Mouse (Mus musculus) left cerebral cortex, adult 18-20 months (tissue): ENCODE measurements around the gene Nup214. TPM values are rescaled to one million over a fixed set of nuclear protein-coding genes. Genes with fewer than 3 reads are reported as not detected.

Experiments
- DNase-seq, 2 experiments: peaks; one replicate each; pipeline ENCODE4 v3.0.0; 2021 to 2022; ENCODE audit warnings: low spot score in 2 of 2, mixed read lengths in 1 of 2
- long read RNA-seq, 2 experiments: library from polyadenylated mRNA; stranded (forward); transcript quantifications; one replicate each; pipeline ENCODE4 v2.0.0; 2021
- total RNA-seq, 2 experiments: library from RNA; stranded (reverse); gene quantifications; 2 replicates each; pipeline ENCODE4 v1.2.3; 2021

The Nup214 gene
- 10 to 100 TPM; 54.4 to 56.3 TPM for total RNA-seq
- long read RNA-seq, experiment 1, partial matches to known transcripts, result 10 of 25 reads
- long read RNA-seq, experiment 1, other reads (novel, unspliced or antisense), result 14 of 25 reads
- long read RNA-seq, experiment 2, partial matches to known transcripts, result 2 of 8 reads
- long read RNA-seq, experiment 2, other reads (novel, unspliced or antisense), result 2 of 8 reads

GRCm38 (mm10) chr2:31974141-31974808, at the start of gene Nup214:
TSS of gene Nup214 (plus strand) at chr2:31974436.
- DNase-seq, result peak; percentile 100

- no peak for DNase-seq
Measured at GRCm38 (mm10) chr2:31924811-31925210, 49.4 kb upstream of the Nup214 start.

DNA sequence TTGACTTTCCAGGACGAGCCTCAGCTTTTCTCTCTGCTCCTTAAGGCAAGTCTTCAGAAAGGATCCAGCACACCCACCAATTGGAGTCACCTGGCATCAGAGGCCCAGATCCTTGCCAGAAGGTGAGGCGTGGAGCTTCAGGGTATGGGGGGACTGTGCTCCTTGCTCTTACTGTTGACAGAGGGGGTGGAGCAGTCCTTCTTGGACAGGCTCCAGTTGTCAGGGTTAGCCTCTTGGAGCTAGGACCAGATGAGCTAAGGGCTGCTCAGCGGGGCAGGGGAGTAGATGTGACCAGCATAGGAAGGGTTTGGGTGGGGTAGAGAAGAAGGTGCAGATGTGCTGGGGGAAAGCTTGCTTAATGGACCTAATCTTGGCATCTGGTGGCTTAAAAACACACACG, 48.3 kb upstream of the Nup214 start:
- no peak for DNase-seq

DNA sequence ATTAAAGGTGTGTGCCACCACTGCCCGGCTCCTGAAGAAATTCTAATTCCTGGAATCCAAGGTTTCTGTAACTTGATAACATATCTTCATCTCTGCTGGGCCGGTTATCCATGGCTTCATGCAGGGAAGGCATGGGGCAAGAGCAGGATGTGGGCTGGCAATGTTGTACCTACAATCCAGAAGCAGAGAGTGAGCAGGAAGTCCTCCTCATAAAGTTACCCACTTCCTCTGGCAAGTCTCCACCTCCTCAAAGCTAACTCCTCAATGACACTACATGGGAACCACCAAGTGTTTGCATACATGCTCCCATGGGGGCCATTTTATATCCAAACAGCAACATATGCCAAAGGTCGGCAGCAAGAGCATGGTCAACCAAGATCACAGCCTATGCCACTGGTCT, 44.6 kb upstream of the Nup214 start:
- DNase-seq, result no peak

DNA sequence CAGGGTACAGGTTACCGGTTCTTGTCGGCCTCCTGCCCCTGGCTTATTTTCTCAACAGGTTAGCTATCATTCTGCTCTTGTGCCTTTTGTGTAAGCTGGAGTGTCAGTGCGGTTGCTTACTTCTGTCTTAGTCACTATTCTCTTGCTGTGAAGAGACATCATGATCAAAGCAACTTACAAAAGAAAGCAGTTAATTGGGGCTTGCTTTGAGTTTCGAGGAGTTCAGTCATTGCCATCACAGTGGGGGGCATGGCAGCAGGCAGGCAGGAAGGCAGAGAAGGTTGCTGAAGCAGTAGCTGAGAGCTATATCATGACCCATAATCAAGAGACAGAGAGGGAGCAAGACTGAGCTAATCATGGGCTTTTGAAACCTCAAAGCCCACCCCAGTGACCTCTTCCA, 39.7 kb upstream of the Nup214 start:
- DNase-seq, result no peak

GRCm38 (mm10) chr2:31935054-31935453, 39.2 kb upstream of the Nup214 start:
- DNase-seq, result no peak

GRCm38 (mm10) chr2:31938298-31938697, 35.9 kb upstream of the Nup214 start:
- DNase-seq, result no peak

DNA sequence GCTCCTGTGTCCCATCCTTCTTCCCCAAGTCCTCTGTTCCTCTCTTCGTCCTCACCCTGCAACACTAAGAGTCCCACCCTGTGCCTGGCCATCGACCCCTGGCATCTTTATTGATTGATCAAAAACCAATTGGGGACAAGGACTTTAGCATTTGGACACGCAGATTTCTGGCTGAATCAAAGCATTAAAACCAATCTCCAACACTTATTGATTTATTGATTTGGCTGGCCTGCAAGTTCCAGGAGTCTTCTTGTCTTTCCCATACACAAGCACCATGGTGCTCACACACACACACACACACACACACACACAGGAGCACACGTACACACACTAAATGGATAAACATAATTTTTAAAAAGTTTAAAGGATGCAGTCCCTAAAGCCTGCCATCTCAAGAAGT, 31.2 kb upstream of the Nup214 start:
- no peak for DNase-seq

DNA sequence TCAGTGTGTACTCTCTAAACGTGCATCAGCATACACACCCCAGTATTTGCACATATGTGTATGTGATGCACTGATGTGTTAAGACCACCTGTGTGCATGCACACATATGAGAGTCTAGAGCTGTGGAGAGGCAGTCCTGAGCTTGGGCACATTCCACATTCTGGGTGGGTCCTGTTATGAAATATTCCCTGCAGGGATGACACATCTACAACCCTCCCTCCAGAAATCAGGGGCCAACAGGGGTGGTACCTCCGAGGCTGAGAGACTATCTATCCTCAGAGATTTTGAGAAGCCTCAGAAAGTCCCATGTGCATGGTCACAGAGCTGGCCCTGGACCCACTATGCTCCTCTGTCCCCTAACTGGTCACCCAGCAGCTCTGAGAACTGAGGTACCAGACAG, 28.7 kb upstream of the Nup214 start:
- DNase-seq, result no peak

DNA sequence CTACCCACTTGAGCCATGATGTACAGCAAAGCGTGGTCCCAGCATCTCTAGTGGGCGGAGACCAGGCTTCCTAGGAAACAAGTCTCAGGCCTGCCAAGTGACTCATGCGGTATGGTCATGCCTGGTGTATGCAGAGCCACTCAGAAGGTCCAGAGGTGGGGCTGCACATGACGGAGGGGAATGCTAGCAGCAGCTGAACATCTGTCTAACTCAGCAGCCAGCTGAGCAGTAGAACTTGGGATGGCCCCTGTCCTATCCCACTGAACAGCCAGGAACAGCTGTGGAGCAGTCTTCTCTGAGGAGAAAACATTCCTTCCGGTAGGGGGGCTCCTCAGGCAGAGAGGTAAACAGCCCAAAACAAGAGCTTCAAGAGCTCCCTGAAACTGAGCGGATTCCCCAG, 25.8 kb upstream of the Nup214 start:
- DNase-seq, result no peak

- DNase-seq, result no peak
Measured at GRCm38 (mm10) chr2:31948801-31949200, 25.4 kb upstream of the Nup214 start.

- DNase-seq, result peak; percentile 11 to 39
Measured at GRCm38 (mm10) chr2:31950058-31950871, 24.0 kb upstream of the Nup214 start, which contains the start of gene Aif1l. TSS of gene Aif1l (plus strand) at chr2:31950139.

DNA sequence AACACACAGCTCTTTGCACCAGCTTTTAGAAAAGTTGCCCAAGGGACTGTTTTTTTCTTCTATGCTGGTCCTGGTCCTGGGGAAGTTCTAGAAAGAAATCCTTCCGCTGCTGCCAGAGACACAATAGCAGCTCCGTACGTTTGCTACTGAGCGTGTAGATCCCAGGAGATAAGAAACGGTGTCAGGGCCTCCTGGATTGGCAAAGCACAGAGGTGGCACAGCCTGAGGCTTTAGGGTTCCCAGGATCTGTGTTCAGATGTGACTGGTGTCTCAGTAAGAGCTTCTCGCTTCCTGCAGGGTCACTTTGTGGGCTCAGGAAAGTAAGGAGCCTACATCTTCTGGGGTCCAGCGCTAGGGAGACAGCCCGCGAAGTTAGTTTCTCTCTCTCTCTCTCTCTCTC, 23.3 kb upstream of the Nup214 start:
- DNase-seq, result no peak

DNA sequence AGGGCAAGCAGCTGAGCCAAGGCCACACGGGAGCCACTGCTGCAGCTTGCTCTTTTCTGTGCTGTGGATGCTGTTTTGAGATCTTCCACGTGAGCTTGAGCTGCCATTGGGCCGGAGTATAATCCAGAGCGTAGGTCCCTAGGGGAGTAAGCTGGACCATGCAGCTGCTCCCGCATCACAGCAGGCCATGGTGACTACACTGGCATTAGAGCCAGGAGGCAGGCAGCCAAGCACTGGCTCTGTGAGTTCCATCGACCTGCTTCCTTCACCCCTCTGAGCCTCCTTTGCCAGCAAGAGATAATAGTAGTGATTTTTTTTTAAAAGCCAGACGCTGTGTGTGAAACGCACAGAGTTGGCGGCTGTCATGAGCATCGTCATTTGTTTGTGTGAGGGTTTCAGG, 22.0 kb upstream of the Nup214 start:
- no peak for DNase-seq

- DNase-seq, result no peak
Measured at GRCm38 (mm10) chr2:31952725-31953124, 21.5 kb upstream of the Nup214 start.

DNA sequence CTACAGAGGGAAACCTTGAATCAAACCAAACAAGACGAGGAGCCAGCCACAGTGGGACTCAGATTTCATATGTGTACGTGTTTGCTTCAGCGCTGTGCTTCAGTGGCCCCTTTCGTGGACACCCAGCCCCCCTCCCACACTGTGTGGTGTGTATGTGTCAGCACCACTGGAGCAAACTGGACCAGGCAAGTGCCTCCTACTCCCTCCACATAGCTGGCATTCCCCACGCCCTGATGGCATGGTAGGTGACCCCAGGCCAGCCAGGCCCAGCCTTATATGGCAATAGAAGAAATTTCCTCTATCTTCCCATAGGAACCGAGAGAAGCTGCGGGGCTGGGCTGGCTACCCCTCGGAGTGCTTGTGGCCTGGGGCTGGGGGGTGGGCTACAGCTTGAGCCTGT, 20.5 kb upstream of the Nup214 start:
- DNase-seq, result no peak

DNA sequence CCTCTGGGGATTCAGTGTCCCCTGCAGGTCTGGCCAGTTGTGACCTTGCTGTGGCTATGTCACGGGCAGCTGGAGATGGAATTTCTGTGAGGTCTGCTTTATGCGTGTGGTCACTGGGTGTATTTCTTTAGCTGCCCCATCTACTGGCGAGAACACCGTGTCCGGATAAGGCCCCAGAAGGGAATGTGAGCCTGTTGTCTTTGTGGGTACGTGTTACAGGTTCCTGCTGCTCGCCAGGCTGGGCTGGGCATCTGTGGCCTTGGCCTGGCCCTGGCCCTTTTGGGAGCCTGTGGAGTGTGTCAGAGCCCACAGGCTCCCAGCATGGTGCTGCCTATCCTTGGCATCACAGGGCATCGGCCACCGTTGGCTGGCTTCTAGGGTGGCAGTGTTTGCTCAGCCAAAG, 19.5 kb upstream of the Nup214 start:
- DNase-seq, result no peak

- DNase-seq, result no peak
Measured at GRCm38 (mm10) chr2:31955686-31956085, 18.6 kb upstream of the Nup214 start.

DNA sequence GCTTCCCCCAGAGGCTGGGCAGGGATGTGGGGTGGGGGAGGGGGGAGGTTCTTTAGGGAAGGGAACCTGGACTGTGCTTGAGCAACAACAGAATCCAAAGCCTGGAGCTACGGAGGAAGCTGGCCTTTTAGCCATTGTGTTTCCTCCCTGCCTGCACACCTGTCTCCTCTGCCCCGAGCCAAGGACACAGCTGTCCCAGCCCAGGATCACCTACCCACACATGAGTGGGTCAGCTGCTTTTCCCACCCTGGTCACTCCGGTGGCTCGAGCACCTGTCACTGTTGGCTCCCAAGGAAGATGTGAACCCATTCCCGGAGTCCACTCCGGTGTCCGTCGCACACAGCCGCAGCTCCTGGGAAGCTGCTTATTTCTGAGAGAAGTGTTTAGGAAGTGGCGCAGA, 17.0 kb upstream of the Nup214 start:
- DNase-seq, result no peak

GRCm38 (mm10) chr2:31960986-31961385, 13.2 kb upstream of the Nup214 start:
- no peak for DNase-seq

DNA sequence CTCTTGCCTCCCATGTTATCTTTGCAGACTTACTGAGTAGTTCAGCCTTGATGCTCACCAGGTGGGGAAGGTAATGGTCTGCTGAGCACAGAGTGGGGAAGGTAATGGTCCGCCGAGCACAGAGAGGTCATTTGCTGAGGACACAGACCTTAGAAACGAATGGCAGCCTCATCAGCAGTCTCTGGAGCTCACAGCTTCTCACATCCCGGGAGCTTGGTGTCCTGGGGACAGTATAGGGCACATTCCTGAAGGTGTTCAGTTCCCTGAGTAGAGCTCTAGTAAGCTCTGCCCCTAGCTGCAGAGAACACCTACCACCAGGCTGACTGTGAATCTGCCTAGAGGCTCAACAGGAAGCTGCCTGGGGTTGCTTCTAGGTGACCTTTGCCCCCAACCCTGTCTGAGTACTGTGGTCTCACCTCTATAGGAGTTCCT, 12.4 kb upstream of the Nup214 start:
- DNase-seq, result no peak

- DNase-seq, result peak; percentile 29 to 42
Measured at GRCm38 (mm10) chr2:31962501-31963224, 11.6 kb upstream of the Nup214 start.
